Mouse (Mus musculus): ENCODE measurements around the gene Cavin3. TPM values are rescaled to one million over a fixed set of nuclear protein-coding genes. Genes with fewer than 3 reads are reported as not detected.
"Not testable (repeated sequence)": the region's sequence is repeated elsewhere in the genome, so short reads cannot be mapped to it uniquely, and the experiment has no call there.

Cavin3 gene
- polyA plus RNA-seq, 2 experiments: 65.0 to 113 TPM

DNA sequence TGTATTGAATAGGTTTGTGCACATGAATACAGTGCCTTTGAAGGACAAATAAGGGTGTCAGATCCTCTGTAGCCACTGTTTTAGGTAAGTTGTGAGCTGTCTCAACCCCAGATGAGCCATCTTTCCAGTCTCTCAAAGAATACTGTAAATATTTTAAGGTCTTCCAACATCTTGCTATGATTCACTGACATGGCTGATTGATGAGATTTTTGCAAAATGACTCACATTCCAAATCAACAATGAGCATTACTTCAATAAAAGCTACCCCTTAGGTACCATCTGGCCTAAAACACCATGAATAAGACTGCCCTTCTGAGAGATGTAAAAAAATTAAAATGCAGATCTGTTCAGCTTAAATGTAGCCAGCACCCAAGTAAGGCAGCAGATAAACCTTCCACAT, 23.6 kb downstream of the Cavin3 start:
- DNase-seq (ENCODE audit: low spot score): no peak
- Histone ChIP-seq H3K4me2 (replicated peaks; ENCODE audit: low read depth, low read length, severe bottlenecking) (no peak overlapping the region), H3K4me3 (replicated peaks; ENCODE audit: low read length) (no peak overlapping the region), H3K36me3 (ENCODE audit: control insufficient read depth, insufficient read depth, low read length) (no peaks in the 10 kb centered on the region), H3K9ac (ENCODE audit: low read depth, low read length, severe bottlenecking) (no peak overlapping the region), H3K4me1 (ENCODE audit: control insufficient read depth, insufficient read depth, low read length) (no peaks in the 10 kb centered on the region), H3K27ac (replicated peaks; ENCODE audit: low read depth, low read length) (no peak overlapping the region), H3K9me3 (ENCODE audit: control insufficient read depth, low read length) (no peaks in the 10 kb centered on the region), H3K27me3 (ENCODE audit: control insufficient read depth, insufficient read depth, low read length) (no peaks in the 10 kb centered on the region)
- no peak for TF ChIP-seq POLR2A (IDR thresholded peaks at IDR 0.05; ENCODE audit: borderline replicate concordance, extremely low read depth, insufficient read depth, insufficient read length)
- no peak for ATAC-seq (ENCODE audit: low FRiP score, low read depth)

DNA sequence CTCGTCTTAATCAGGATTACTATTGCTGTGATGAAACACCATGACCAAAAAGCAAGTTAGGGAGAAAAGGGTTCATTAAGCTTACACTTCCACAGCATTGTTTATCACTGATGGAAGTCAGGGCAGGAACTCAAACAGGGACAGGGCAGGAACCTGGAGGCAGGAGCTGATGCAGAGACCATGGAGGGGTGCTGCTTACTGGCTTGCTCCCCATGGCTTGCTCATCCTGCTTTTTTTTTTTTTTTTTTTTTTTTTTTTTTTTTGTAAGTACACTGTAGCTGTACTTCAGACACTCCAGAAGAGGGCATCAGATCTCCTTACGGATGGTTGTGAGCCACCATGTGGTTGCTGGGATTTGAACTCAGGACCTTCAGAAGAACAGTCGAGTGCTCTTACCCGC, 28.8 kb downstream of the Cavin3 start:
- H3K4me1 ChIP-seq (ENCODE audit: control insufficient read depth, insufficient read depth, low read length); DNase-seq (ENCODE audit: low spot score); H3K9ac ChIP-seq (ENCODE audit: low read depth, low read length, severe bottlenecking); H3K9me3 ChIP-seq (ENCODE audit: control insufficient read depth, low read length); H3K4me2 ChIP-seq (replicated peaks; ENCODE audit: low read depth, low read length, severe bottlenecking); H3K4me3 ChIP-seq (replicated peaks; ENCODE audit: low read length); H3K36me3 ChIP-seq (ENCODE audit: control insufficient read depth, insufficient read depth, low read length); H3K27me3 ChIP-seq (ENCODE audit: control insufficient read depth, insufficient read depth, low read length); ATAC-seq (ENCODE audit: low FRiP score, low read depth); H3K27ac ChIP-seq (replicated peaks; ENCODE audit: low read depth, low read length): not testable (repeated sequence)
- 84% methylated on average over 4 of the region's 4 CpGs for WGBS

DNA sequence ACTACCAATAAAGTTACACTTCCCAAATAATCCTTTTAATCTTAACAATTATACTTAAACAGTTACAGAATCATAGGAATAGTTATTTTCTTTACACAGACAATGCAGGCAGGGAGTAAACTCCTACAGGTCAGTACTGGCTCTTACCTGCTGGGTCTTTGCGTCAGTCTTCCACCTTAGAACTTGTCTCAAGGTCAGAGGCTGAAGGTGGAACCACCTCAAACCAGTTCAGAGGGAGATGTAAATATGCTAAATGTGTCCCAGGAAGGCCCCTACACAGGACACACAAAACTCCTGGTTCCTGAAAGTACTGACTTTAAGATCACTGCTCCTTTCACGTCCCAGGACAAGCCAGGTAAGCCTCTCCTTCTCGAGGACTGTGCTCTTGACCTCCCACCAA, 37.0 kb downstream of the Cavin3 start:
- DNase-seq (ENCODE audit: low spot score) (no peak), ATAC-seq (ENCODE audit: low FRiP score, low read depth) (no peak)
- Histone ChIP-seq H3K9me3 (ENCODE audit: control insufficient read depth, low read length) (no peaks in the 10 kb centered on the region), H3K27ac (replicated peaks; ENCODE audit: low read depth, low read length) (no peak overlapping the region), H3K27me3 (ENCODE audit: control insufficient read depth, insufficient read depth, low read length) (no peaks in the 10 kb centered on the region), H3K4me2 (replicated peaks; ENCODE audit: low read depth, low read length, severe bottlenecking) (no peak overlapping the region), H3K9ac (ENCODE audit: low read depth, low read length, severe bottlenecking) (no peak overlapping the region), H3K36me3 (ENCODE audit: control insufficient read depth, insufficient read depth, low read length) (no peaks in the 10 kb centered on the region), H3K4me1 (ENCODE audit: control insufficient read depth, insufficient read depth, low read length) (no peaks in the 10 kb centered on the region), H3K4me3 (replicated peaks; ENCODE audit: low read length) (no peak overlapping the region)
- 65% methylated on average over 3 of the region's 3 CpGs for WGBS
- TF ChIP-seq POLR2A (IDR thresholded peaks at IDR 0.05; ENCODE audit: borderline replicate concordance, extremely low read depth, insufficient read depth, insufficient read length): no peak

- DNase-seq (ENCODE audit: low spot score) (no peak), ATAC-seq (ENCODE audit: low FRiP score, low read depth) (no peak)
- Histone ChIP-seq H3K9me3 (ENCODE audit: control insufficient read depth, low read length) (no peaks in the 10 kb centered on the region), H3K4me1 (ENCODE audit: control insufficient read depth, insufficient read depth, low read length) (no peaks in the 10 kb centered on the region), H3K4me2 (replicated peaks; ENCODE audit: low read depth, low read length, severe bottlenecking) (no peak overlapping the region), H3K27ac (replicated peaks; ENCODE audit: low read depth, low read length) (no peak overlapping the region), H3K9ac (ENCODE audit: low read depth, low read length, severe bottlenecking) (no peak overlapping the region), H3K27me3 (ENCODE audit: control insufficient read depth, insufficient read depth, low read length) (no peaks in the 10 kb centered on the region), H3K4me3 (replicated peaks; ENCODE audit: low read length) (no peak overlapping the region), H3K36me3 (ENCODE audit: control insufficient read depth, insufficient read depth, low read length) (no peaks in the 10 kb centered on the region)
- no peak for TF ChIP-seq POLR2A (IDR thresholded peaks at IDR 0.05; ENCODE audit: borderline replicate concordance, extremely low read depth, insufficient read depth, insufficient read length)
- 64% methylated on average over 4 of the region's 4 CpGs for WGBS
These were observed 40.7 kb downstream of the Cavin3 start for GRCm38 (mm10) chr7:105441426-105441825.

GRCm38 (mm10) chr7:105437979-105438772, 43.9 kb downstream of the Cavin3 start:
- no peak for DNase-seq (ENCODE audit: low spot score)
- WGBS: 67% methylated on average over 7 of the region's 7 CpGs

More at GRCm38 (mm10) chr7:105437979-105438772, 43.9 kb downstream of the Cavin3 start:
- Histone ChIP-seq H3K27ac (replicated peaks; ENCODE audit: low read depth, low read length) (no peak overlapping the region), H3K9me3 (ENCODE audit: control insufficient read depth, low read length) (no peaks in the 10 kb centered on the region), H3K27me3 (ENCODE audit: control insufficient read depth, insufficient read depth, low read length) (no peaks in the 10 kb centered on the region), H3K36me3 (ENCODE audit: control insufficient read depth, insufficient read depth, low read length) (no peaks in the 10 kb centered on the region), H3K4me1 (ENCODE audit: control insufficient read depth, insufficient read depth, low read length) (no peaks in the 10 kb centered on the region), H3K4me2 (replicated peaks; ENCODE audit: low read depth, low read length, severe bottlenecking) (no peak overlapping the region), H3K4me3 (replicated peaks; ENCODE audit: low read length) (no peak overlapping the region), H3K9ac (ENCODE audit: low read depth, low read length, severe bottlenecking) (no peak overlapping the region)
- no peak for TF ChIP-seq POLR2A (IDR thresholded peaks at IDR 0.05; ENCODE audit: borderline replicate concordance, extremely low read depth, insufficient read depth, insufficient read length)
- no peak for ATAC-seq (ENCODE audit: low FRiP score, low read depth)

Data from limb, embryonic 14.5 days (tissue).